Mouse (Mus musculus): ENCODE measurements around the gene Map1lc3a. TPM values are rescaled to one million over a fixed set of nuclear protein-coding genes. Genes with fewer than 3 reads are reported as not detected.

The Map1lc3a gene
- polyA plus RNA-seq (2012; rRNA removed; ENCODE audit: low replicate concordance) = 197 and 362 TPM in 2 replicates

GRCm38 (mm10) chr2:155276195-155276594 lies at the start of gene Map1lc3a:
Gene Map1lc3a, plus strand, starts transcription at chr2:155276297.

DNA sequence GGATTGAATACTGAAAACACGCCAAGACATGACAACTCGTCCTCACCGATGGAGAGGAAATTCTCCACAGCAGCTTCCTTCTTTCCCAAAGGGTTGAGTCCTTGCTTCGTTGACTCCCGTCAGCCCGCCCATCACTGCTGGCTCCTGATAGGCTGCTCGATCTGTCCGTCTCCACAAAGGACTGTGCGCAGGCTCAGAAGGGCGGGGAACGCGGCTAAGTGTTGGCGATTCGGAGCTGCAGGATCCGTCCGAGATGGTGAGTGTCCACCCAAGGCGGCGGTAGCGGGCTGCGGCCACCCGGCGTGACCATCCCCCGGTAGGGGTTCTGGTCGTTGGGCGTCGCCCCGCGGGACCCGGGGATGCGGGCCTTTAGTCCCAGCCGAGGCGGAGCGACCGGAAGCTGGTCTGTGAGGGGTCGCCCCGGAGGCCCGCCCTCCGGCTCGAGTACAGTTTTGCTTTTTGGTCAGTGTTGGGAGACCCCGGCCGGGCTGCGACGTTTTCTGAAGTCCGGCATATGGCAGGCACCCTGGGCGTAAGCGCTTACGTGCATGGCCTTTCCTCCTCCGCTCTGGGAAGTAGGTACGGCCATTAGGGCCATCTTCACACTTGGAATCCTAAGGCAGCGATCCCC lies 39.6 kb upstream of the Map1lc3a start, which contains the start of gene Dynlrb1:
Dynlrb1 (plus strand) TSS at position 172 of the 631 bp plus-strand sequence.

Other genes with a start within 250 kb of the Map1lc3a start
- gene Ahcy, start 201.8 kb upstream of the Map1lc3a start, polyA plus RNA-seq (2012; rRNA removed; ENCODE audit: low replicate concordance) = 64.5 and 82.9 TPM in 2 replicates
- 3.7 and 4.7 TPM in 2 replicates for gene Itch, start 142.8 kb upstream of the Map1lc3a start, polyA plus RNA-seq (2012; rRNA removed; ENCODE audit: low replicate concordance)
- 88.4 and 90.7 TPM in 2 replicates for gene Dynlrb1, start 39.8 kb upstream of the Map1lc3a start, polyA plus RNA-seq (2012; rRNA removed; ENCODE audit: low replicate concordance)
- gene Pigu, start 81.1 kb downstream of the Map1lc3a start, polyA plus RNA-seq (2012; rRNA removed; ENCODE audit: low replicate concordance) = 15.7 and 18.5 TPM in 2 replicates
- 138 and 190 TPM in 2 replicates for gene Trp53inp2, start 104.8 kb downstream of the Map1lc3a start, polyA plus RNA-seq (2012; rRNA removed; ENCODE audit: low replicate concordance)
- gene Ncoa6, start 197.6 kb downstream of the Map1lc3a start, polyA plus RNA-seq (2012; rRNA removed; ENCODE audit: low replicate concordance) = 4.4 and 14.0 TPM in 2 replicates
- gene Acss2, start 241.7 kb downstream of the Map1lc3a start, polyA plus RNA-seq (2012; rRNA removed; ENCODE audit: low replicate concordance) = 16.0 and 17.6 TPM in 2 replicates
- gene Ggt7, start 241.9 kb downstream of the Map1lc3a start, polyA plus RNA-seq (2012; rRNA removed; ENCODE audit: low replicate concordance) = 7.9 and 11.8 TPM in 2 replicates